Mouse (Mus musculus): ENCODE data around the gene Lmntd1. TPM values are rescaled to one million over a fixed set of nuclear protein-coding genes. Genes with fewer than 3 reads are reported as not detected.

Gene Lmntd1
- polyA plus RNA-seq, 1 experiment, result not detected

DNA sequence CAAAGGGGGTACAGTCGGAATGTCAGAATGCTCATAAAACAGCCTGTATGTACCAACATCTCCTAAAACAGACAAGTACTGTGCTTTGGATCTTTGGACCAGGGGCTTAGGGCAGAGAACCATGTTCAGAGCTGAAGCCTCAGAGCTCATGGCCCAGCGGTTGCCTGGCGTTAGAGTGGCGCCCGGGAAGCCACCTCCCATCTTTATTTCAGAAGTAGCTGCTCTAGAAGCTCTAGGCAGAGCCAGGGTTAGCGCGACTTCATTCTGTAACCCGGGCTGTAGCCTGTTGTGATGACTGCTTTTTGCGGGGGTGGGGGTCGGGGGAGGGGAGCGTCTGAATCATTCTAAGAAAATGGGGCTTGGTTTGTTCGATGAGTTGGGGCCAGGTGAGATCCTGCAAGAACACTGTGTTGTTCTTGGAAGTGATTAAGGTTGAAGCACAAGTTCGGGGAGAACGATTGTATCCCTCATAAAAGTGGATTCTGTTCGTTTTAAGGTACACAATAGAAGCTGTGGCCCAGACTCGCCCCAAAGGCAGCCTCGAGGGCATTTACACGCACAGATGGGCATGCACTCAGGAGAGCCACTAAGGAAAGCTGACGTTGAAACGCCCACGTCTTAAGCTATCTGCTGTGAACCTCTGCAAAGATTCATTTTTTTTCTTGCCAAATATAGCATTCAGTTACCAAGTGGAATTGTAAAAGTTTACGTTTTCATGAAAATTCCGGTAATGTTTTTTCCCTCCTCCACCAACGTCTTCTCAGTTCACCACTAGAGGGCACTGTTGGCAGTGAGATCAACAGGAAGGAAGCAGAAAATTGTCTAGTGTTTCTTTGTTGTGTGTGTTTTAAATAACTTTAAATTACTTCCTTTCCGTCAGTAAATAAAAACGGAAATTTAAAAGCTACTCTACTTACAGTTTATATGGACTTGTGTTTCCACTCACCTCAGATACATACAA is 254.4 kb downstream of the Lmntd1 start:
- Histone ChIP-seq H3K4me1 (peaks cover 19% of the 10 kb centered on the region), H3K9me3 (peaks cover 2% of the 10 kb centered on the region; the same call in 1 of the 2 replicates), H3K4me3 (replicated peaks) (peak overlapping the region; percentile 89), H3K27me3 (replicated peaks) (peaks cover 10% of the 10 kb centered on the region), H3K36me3 (replicated peaks; ENCODE audit: low read length) (no peaks in the 10 kb centered on the region)
- TF ChIP-seq GATA1 (IDR thresholded peaks at IDR 0.05; ENCODE audit: borderline replicate concordance, low read length) (no peak), FLI1 (IDR thresholded peaks at IDR 0.05; ENCODE audit: low read length) (no peak)

DNA sequence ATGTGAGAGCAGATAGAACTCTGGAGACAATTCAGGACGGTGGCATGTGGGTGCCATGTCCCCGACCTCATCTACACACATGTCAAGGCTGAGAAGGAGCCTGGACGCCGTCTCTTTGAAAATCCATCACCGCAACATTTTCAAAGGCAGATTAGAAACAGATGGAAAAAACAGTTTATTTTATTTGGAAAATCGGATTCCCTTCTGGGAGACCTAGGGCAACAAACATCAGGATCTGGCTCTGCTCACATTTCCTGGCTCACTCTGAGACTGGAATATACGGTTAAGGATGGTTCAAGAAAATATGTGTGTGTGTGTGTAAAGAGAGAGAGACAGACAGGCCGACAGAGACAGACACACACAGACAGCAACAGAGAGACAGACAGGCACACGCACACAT is 256.1 kb downstream of the Lmntd1 start:
- H3K9me3 ChIP-seq, result peaks cover 2% of the 10 kb centered on the region; the same call in 1 of the 2 replicates
- H3K4me1 ChIP-seq, result peaks cover 19% of the 10 kb centered on the region
- no peak overlapping the region for H3K4me3 ChIP-seq (replicated peaks)
- TF ChIP-seq FLI1 (IDR thresholded peaks at IDR 0.05; ENCODE audit: low read length) (no peak), GATA1 (IDR thresholded peaks at IDR 0.05; ENCODE audit: borderline replicate concordance, low read length) (no peak)
- peaks cover 7% of the 10 kb centered on the region for H3K27me3 ChIP-seq (replicated peaks)
- H3K36me3 ChIP-seq (replicated peaks; ENCODE audit: low read length), result no peaks in the 10 kb centered on the region

DNA sequence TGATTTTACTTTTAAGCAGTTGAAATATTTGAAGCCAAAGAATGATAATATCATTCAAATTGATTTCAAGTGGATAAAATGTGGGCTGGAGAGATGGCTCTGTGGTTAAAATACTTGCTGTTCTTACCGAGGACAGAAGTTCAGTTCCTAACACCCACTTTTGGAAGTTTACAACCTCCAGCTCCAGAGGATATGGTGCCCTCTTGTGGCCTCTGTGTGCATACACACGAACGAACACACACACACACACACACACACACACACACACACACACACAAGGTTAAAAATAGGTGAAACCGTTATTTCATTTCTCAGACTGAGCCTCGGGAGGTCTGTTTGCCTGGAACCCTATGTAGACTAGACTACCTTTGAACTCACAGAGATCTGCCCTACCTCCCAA is 260.3 kb downstream of the Lmntd1 start:
- peaks cover 8% of the 10 kb centered on the region for H3K4me1 ChIP-seq
- no peak for TF ChIP-seq GATA1 (IDR thresholded peaks at IDR 0.05; ENCODE audit: borderline replicate concordance, low read length)
- TF ChIP-seq FLI1 (IDR thresholded peaks at IDR 0.05; ENCODE audit: low read length), result no peak
- H3K27me3 ChIP-seq (replicated peaks), result peaks cover 2% of the 10 kb centered on the region
- peaks cover 2% of the 10 kb centered on the region; the same call in 1 of the 2 replicates for H3K9me3 ChIP-seq
- H3K4me3 ChIP-seq (replicated peaks), result no peak overlapping the region
- no peaks in the 10 kb centered on the region for H3K36me3 ChIP-seq (replicated peaks; ENCODE audit: low read length)

DNA sequence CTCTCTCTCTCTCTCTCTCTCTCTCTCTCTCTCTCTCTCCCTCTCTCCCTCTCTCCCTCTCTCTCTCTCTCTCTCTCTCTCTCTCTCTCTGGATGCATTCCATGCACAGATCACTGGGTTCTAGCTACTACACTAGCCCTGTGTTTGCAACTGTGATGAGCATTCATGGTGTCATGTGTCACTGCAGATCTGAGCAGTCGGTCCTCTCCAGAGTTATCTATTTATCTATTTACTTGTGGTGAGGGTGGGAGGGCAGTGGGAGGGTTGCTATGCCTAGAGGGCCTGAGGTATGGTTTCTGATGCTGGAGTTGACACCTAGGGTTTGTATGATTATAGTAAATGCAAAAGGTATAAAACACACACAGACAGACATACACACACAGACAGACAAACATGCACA is 261.4 kb downstream of the Lmntd1 start:
- Histone ChIP-seq H3K27me3 (replicated peaks) (no peaks in the 10 kb centered on the region), H3K9me3 (peaks cover 2% of the 10 kb centered on the region; the same call in 1 of the 2 replicates), H3K4me1 (peaks cover 14% of the 10 kb centered on the region), H3K4me3 (replicated peaks) (no peak overlapping the region), H3K36me3 (replicated peaks; ENCODE audit: low read length) (no peaks in the 10 kb centered on the region)
- TF ChIP-seq GATA1 (IDR thresholded peaks at IDR 0.05; ENCODE audit: borderline replicate concordance, low read length) (no peak), FLI1 (IDR thresholded peaks at IDR 0.05; ENCODE audit: low read length) (no peak)

DNA sequence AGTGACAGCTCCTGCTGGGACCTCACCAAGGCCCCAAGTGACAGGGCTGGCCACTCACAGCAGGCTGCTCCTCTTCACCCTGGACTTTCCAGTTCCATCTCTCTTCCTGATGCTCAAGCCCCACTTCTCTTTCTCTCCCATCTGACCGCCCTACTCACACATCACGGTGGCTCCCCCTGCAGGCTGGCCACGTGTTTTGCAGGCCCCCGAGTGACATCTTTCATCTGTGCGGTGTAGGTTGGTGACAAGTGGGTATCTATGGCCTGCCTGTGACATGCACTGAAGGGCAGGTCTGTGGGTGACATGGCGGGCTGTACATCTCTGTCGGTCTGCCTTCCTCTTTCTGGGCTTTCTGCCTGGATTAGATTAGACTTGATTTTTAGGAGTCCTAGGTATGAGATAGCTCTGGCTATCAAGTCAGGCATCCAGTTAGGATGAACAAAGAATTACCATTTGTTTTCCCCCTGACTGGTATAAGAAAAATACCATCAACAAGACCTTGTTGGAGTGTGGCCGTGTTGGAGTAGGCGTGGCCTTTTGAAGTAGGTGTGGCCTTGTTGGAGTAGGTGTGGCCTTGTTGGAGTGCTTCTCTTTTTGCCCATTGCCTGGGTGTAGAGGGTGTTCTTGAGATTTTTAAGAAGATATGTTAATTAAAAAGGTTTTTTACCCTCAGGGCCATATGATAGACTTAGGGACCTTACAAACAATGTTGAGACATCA is 265.8 kb downstream of the Lmntd1 start:
- Histone ChIP-seq H3K4me1 (peaks cover 19% of the 10 kb centered on the region), H3K27me3 (replicated peaks) (no peaks in the 10 kb centered on the region), H3K9me3 (no peaks in the 10 kb centered on the region), H3K4me3 (replicated peaks) (no peak overlapping the region), H3K36me3 (replicated peaks; ENCODE audit: low read length) (no peaks in the 10 kb centered on the region)
- TF ChIP-seq GATA1 (IDR thresholded peaks at IDR 0.05; ENCODE audit: borderline replicate concordance, low read length), result no peak
- no peak for TF ChIP-seq FLI1 (IDR thresholded peaks at IDR 0.05; ENCODE audit: low read length)

DNA sequence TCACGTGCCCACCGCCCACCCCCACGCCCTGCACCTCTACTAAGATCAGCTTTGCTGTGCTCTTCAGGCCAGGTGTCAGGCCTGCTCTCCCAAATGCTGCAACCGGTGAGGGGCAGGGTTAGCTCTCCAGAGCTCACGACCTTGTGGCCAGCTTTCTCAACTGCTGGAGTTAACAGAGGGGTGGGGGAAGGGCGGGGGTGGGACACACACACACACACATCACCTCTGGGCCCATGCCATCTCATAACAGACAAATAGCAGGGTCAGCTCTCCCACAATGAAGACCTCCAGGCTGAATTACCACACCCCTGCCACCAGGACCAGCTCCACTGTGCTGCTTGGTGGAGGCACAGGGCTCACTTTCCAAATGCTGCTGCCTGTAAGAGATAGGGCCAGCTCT is 266.5 kb downstream of the Lmntd1 start:
- Histone ChIP-seq H3K4me1 (peaks cover 26% of the 10 kb centered on the region), H3K36me3 (replicated peaks; ENCODE audit: low read length) (no peaks in the 10 kb centered on the region), H3K9me3 (no peaks in the 10 kb centered on the region), H3K4me3 (replicated peaks) (no peak overlapping the region), H3K27me3 (replicated peaks) (no peaks in the 10 kb centered on the region)
- TF ChIP-seq GATA1 (IDR thresholded peaks at IDR 0.05; ENCODE audit: borderline replicate concordance, low read length) (no peak), FLI1 (IDR thresholded peaks at IDR 0.05; ENCODE audit: low read length) (no peak)

DNA sequence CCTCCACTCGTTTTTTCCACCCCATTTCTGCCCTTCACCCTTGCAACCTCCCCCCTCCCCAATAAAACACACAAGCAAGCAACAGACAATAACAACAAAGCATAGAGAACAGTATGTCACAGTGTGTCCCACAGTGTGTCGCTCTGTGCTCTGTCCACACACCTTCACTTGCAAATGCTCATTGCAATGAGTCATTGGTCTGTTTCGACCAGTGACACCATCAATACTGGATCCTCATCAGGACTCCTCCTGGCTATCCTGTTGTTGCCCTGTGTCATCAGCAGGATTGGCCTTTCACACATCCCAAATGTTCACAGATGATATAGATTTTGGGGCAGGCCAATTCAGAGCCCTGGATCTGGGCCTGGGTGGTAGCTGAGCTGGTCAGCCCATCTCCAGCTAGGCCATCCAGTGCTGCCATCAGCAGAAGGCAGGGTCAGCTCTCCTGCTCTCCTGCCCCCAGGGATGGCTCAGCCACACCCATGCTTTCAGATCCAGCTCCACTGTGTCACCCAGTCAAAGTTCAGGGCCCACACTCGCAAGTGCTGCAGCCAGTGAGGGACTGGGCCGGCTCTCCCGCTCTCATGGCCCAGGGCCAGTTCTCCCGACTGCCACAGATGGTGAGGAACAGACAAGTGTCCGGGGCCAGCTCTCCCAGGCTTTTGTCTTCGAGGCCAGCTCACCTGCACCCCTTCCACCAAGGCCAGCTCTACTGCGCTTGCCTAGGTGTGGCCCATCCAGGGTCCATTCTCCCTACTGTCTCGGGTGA is 267.1 kb downstream of the Lmntd1 start:
- Histone ChIP-seq H3K4me1 (peaks cover 30% of the 10 kb centered on the region), H3K4me3 (replicated peaks) (no peak overlapping the region)

DNA sequence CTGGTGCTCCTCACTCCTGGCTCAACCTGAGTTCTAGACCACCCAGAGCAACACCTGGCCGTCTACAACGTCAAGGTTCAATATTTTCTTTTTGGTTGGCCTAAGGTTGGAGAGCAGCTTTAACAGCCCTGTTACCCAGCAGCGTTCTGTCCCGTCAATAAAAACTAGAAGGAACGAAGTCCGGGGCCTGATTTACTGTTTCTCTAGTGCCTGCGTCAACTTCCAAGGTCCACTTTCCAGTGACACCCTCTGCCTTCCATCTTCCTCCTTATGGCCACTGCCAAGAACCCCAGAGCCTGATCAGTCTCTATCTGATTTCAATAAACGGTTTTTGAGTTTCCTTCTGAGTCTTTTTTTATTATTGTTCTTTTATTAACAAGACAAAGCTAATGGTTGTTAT is 267.8 kb downstream of the Lmntd1 start:
- H3K4me3 ChIP-seq (replicated peaks), result no peak overlapping the region
- no peaks in the 10 kb centered on the region for H3K27me3 ChIP-seq (replicated peaks)
- H3K4me1 ChIP-seq, result peaks cover 28% of the 10 kb centered on the region
- TF ChIP-seq GATA1 (IDR thresholded peaks at IDR 0.05; ENCODE audit: borderline replicate concordance, low read length), result no peak
- TF ChIP-seq FLI1 (IDR thresholded peaks at IDR 0.05; ENCODE audit: low read length), result no peak
- H3K36me3 ChIP-seq (replicated peaks; ENCODE audit: low read length), result no peaks in the 10 kb centered on the region
- no peaks in the 10 kb centered on the region for H3K9me3 ChIP-seq

More for the DNA sequence above, 267.1 kb downstream of the Lmntd1 start:
- no peak for TF ChIP-seq FLI1 (IDR thresholded peaks at IDR 0.05; ENCODE audit: low read length)
- TF ChIP-seq GATA1 (IDR thresholded peaks at IDR 0.05; ENCODE audit: borderline replicate concordance, low read length), result no peak
- H3K9me3 ChIP-seq, result no peaks in the 10 kb centered on the region
- no peaks in the 10 kb centered on the region for H3K36me3 ChIP-seq (replicated peaks; ENCODE audit: low read length)
- no peaks in the 10 kb centered on the region for H3K27me3 ChIP-seq (replicated peaks)

DNA sequence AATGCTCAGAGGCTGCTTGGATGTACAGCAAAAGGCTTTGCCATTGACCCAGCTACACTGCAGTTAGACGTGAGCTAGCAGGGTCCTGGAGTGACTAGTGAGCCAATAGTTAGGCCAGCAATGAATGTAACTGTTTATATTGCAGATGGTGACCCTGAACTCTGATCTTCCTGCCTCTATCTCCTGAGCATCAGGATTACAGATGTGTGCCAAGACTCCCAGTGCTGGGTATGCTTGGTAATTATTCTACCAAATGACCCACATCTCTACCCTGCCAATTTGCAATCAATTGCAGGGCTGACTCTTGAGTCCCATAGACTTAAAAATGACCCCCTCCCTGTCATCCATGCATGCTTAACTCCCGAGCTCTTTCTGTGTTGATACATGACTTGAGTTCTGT is 269.4 kb downstream of the Lmntd1 start:
- TF ChIP-seq GATA1 (IDR thresholded peaks at IDR 0.05; ENCODE audit: borderline replicate concordance, low read length) (no peak), FLI1 (IDR thresholded peaks at IDR 0.05; ENCODE audit: low read length) (no peak)
- Histone ChIP-seq H3K9me3 (no peaks in the 10 kb centered on the region), H3K4me1 (peaks cover 28% of the 10 kb centered on the region), H3K4me3 (replicated peaks) (no peak overlapping the region), H3K27me3 (replicated peaks) (no peaks in the 10 kb centered on the region), H3K36me3 (replicated peaks; ENCODE audit: low read length) (no peaks in the 10 kb centered on the region)
